9 mouse cellular contexts compared by ENCODE assay signal in the genomic region with DNA sequence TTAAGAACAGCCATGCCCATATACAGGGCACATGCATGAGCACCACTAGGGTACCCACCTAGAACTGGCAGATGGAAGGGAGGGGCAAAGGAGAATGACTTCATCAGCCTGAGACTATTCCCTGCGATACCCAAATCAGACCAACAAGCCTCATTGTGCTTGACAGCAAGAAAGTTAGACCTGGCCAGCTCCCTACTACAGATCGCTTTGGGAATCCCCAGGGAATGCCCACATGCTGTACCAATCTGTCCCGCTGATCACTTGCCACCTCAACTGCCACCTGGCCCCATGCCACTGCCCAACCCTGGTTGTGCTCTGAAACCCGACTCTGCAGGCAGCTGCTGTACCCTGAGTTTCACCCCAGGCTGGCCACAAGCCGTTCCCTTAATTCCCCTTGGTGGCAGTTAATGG.
DNase-seq lines count a peak whose midpoint lies in the region; ATAC-seq lines count a peak whose summit lies in the region.
"Had no signal": no experiment of that assay in that cellular context is flagged by ENCODE, and none has a peak within 500 bp of the region (broad histone marks: within the 10 kb centered on the region; RNA-seq: fewer than 3 reads in every experiment).

No protein-coding gene starts in this region.

- no peak overlapping the region for H3K4me3 ChIP-seq in limb, embryonic 11.5 days (ENCODE audit: low read depth, low read length)
- no peak overlapping the region for H3K4me3 ChIP-seq in limb, embryonic 10.5 days
- H3K4me3 ChIP-seq: neural tube, embryonic 12.5 days had no signal

- H3K9ac ChIP-seq in limb, embryonic 11.5 days (ENCODE audit: low read length): no peak overlapping the region
- H3K9ac ChIP-seq: neural tube, embryonic 12.5 days had no signal

- no peaks in the 10 kb centered on the region; the same call in 1 of the 2 replicates for H3K9me3 ChIP-seq in limb, embryonic 11.5 days (ENCODE audit: control insufficient read depth, low read length)
- H3K9me3 ChIP-seq in limb, embryonic 10.5 days (replicated peaks): no peaks in the 10 kb centered on the region
- H3K9me3 ChIP-seq: neural tube, embryonic 12.5 days had no signal

- H3K4me1 ChIP-seq in limb, embryonic 11.5 days (ENCODE audit: control insufficient read depth, insufficient read depth, low read length): 0 out of 2 replicates have a peak, but pooled peaks cover 2% of the 10 kb centered on the region
- peaks cover 7% of the 10 kb centered on the region; the same call in 1 of the 2 replicates for H3K4me1 ChIP-seq in limb, embryonic 10.5 days
- H3K4me1 ChIP-seq: neural tube, embryonic 12.5 days had no signal

- 58% methylated on average over 5 of the region's 5 CpGs for WGBS in limb, embryonic 11.5 days
- 61% methylated on average over 5 of the region's 5 CpGs for WGBS in limb, embryonic 10.5 days

- H3K27me3 ChIP-seq in limb, embryonic 11.5 days (ENCODE audit: control insufficient read depth, insufficient read depth, low read length): no peaks in the 10 kb centered on the region
- H3K27me3 ChIP-seq in limb, embryonic 10.5 days (ENCODE audit: low read depth, poor library complexity, severe bottlenecking): no peaks in the 10 kb centered on the region
- H3K27me3 ChIP-seq: neural tube, embryonic 12.5 days had no signal

- no peak for DNase-seq in limb, embryonic 11.5 days (ENCODE audit: low spot score)
- no peak for DNase-seq in limb, embryonic 10.5 days (ENCODE audit: low spot score)
- peak; percentile 83 for DNase-seq in adrenal gland, postnatal 10 days
- peak; percentile 45 for DNase-seq in induced T-regulatory cell, adult 2 months (ENCODE audit: low read depth)
- no peak for DNase-seq in spleen, adult 18-20 months
- no peak for DNase-seq in layer of hippocampus, postnatal 25 days (ENCODE audit: extremely low spot score in 1 of 2, low spot score in 1 of 2)
- DNase-seq in thymus, adult 18-20 months: no peak

- ATAC-seq in limb, embryonic 11.5 days (ENCODE audit: insufficient number of reproducible peaks, low FRiP score, low TSS enrichment, low read depth): 0 out of 2 replicates have a peak, but pooled peaks have one; percentile 31
- ATAC-seq in common myeloid progenitor, adult 5-6 weeks (replicated peaks; ENCODE audit: low read depth, poor library complexity, severe bottlenecking): peak; percentile 65

- H3K27ac ChIP-seq in limb, embryonic 11.5 days (replicated peaks; ENCODE audit: low read depth, low read length): no peak overlapping the region
- H3K27ac ChIP-seq in limb, embryonic 10.5 days: no peak overlapping the region
- H3K27ac ChIP-seq: neural tube, embryonic 12.5 days had no signal

- H3K36me3 ChIP-seq in limb, embryonic 11.5 days (ENCODE audit: control insufficient read depth, insufficient read depth, low read length): no peaks in the 10 kb centered on the region
- no peaks in the 10 kb centered on the region for H3K36me3 ChIP-seq in limb, embryonic 10.5 days
- H3K36me3 ChIP-seq: neural tube, embryonic 12.5 days had no signal

- H3K4me2 ChIP-seq in limb, embryonic 11.5 days (ENCODE audit: low read depth, severe bottlenecking): no peak overlapping the region
- H3K4me2 ChIP-seq: neural tube, embryonic 12.5 days had no signal

Comparison
In these comparisons a context has a peak if more than half of its experiments do, and no peak if none do; other contexts are left out.
1. DNase-seq: peak in adrenal gland, postnatal 10 days (single experiment) and induced T-regulatory cell, adult 2 months (single experiment); none in limb, embryonic 11.5 days (single experiment), limb, embryonic 10.5 days (single experiment), spleen, adult 18-20 months (0 of 2), layer of hippocampus, postnatal 25 days (0 of 2) and thymus, adult 18-20 months (0 of 2).